Mouse (Mus musculus): ENCODE measurements around the gene Daw1.

DNA sequence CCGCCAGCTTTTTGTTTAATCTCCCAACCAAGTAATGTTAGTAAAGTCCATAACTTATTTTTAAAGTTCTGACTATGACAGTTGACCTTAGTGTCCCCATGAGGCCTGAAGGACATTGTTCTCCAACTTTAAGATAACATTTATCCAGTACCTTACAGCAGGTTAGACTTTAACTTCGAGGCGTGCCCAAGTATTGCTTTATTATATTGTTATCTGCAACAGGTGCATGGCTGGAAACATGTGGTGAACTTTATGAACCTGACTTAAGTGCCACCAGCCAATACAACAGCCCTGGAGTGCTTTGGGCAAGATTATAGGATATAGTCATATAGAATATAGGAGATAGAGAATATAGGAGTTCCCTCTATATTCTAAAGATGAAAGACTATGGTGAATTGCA, 42.3 kb upstream of the Daw1 start:
- TF ChIP-seq CTCF (IDR thresholded peaks at IDR 0.05), result no peak
- no peak for TF ChIP-seq EP300 (IDR thresholded peaks at IDR 0.05)
